Mouse (Mus musculus) liver, embryonic 14.5 days (tissue): Measurements from ENCODE around the gene Dcakd. TPM values are rescaled to one million over a fixed set of nuclear protein-coding genes. Genes with fewer than 3 reads are reported as not detected.

Experiments
- ATAC-seq: fragments of 200-750 bp; cut with Nextera tagmentation; 2 replicates; pipeline ENCODE4 v1.8.0; 2017; ENCODE audit warnings: moderate number of reproducible peaks, mild to moderate bottlenecking, moderate library complexity; ENCODE audit not compliant: insufficient read depth
- DNase-seq, 3 experiments: peaks; one replicate each; pipeline ENCODE4 v3.0.0-alpha.2; 2012 to 2013; ENCODE audit warnings: low read depth in 3 of 3, low spot score in 3 of 3
- H3K27ac ChIP-seq: fragments of 300-500 bp; sonication (generic); 2 replicates; pipeline ENCODE4 v1.5.1; 2014; ENCODE audit warnings: moderate library complexity, mild to moderate bottlenecking, control low read depth, inconsistent platforms
- H3K27me3 ChIP-seq: fragments of 300-500 bp; sonication (generic); 2 replicates; pipeline ENCODE4 v1.6.1; 2014; ENCODE audit warnings: mild to moderate bottlenecking, low read length, moderate library complexity; ENCODE audit not compliant: control insufficient read depth, insufficient read depth
- H3K36me3 ChIP-seq: fragments of 300-500 bp; sonication (generic); replicated peaks from 2 replicates; pipeline ENCODE4 v1.6.1; 2014; ENCODE audit warnings: low read depth; ENCODE audit not compliant: control insufficient read depth, insufficient read depth
- H3K4me1 ChIP-seq, 2 experiments: fragments of 200-500 bp in 1 of 2; fragments of 300-500 bp in 1 of 2; sonication (generic) in 1 of 2; replicated peaks; 2 replicates each; pipeline ENCODE4 v1.6.1; 2012 to 2014; ENCODE audit warnings: antibody characterized with exemption in 1 of 2, inconsistent platforms in 1 of 2, low read length in 1 of 2; ENCODE audit not compliant: control insufficient read depth in 2 of 2, insufficient read depth in 2 of 2
- H3K4me2 ChIP-seq: fragments of 300-500 bp; sonication (generic); 2 replicates; pipeline ENCODE4 v1.6.1; 2014; ENCODE audit warnings: low read depth, mild to moderate bottlenecking, control low read depth, moderate library complexity
- H3K4me3 ChIP-seq, 2 experiments: fragments of 200-500 bp in 1 of 2; fragments of 300-500 bp in 1 of 2; sonication (generic) in 1 of 2; 2 replicates each; pipeline ENCODE4 v1.5.1; 2012 to 2014; ENCODE audit warnings: low read depth in 2 of 2, low read length in 2 of 2, mild to moderate bottlenecking in 2 of 2, control low read depth in 1 of 2, inconsistent platforms in 1 of 2, moderate library complexity in 1 of 2; ENCODE audit not compliant: insufficient read depth in 1 of 2
- H3K9ac ChIP-seq: fragments of 300-500 bp; sonication (generic); replicated peaks from 2 replicates; pipeline ENCODE4 v1.6.1; 2014; ENCODE audit warnings: mild to moderate bottlenecking, control low read depth, moderate library complexity
- H3K9me3 ChIP-seq: fragments of 300-500 bp; sonication (generic); 2 replicates; pipeline ENCODE4 v1.6.1; 2016; ENCODE audit warnings: low read length, mixed read lengths; ENCODE audit not compliant: control insufficient read depth
- CTCF ChIP-seq: IDR thresholded peaks from 2 replicates; pipeline ENCODE4 v1.5.1; 2016; ENCODE audit warnings: antibody characterized with exemption, low read depth, control low read depth
- EP300 ChIP-seq: IDR thresholded peaks from 2 replicates; pipeline ENCODE4 v1.6.1; 2016; ENCODE audit warnings: antibody characterized with exemption, low read depth
- WGBS: fragments of 180-500 bp; shearing (Covaris S2); extraction: QIAGEN DNeasy Blood & Tissue Kit; methylation state at CpG from one replicate; pipeline ENCODE4 v1.1.7; 2014; ENCODE audit not compliant: insufficient replicate concordance; 5-methylcytosine and 5-hydroxymethylcytosine counted together
- polyA plus RNA-seq, 2 experiments: library from polyadenylated mRNA; depleted of rRNA in 1 of 2; stranded (reverse) in 1 of 2; unstranded in 1 of 2; fragments of >200 nt; fragmentation: Nextera tagmentation in 1 of 2; extraction: Ambion mirVana in 1 of 2; gene quantifications; 2 replicates each; pipeline versions ENCODE4 v1.2.1 to v1.2.3; 2012 to 2014

Gene Dcakd
- polyA plus RNA-seq, 2 experiments: 25.1 to 25.7 TPM

DNA sequence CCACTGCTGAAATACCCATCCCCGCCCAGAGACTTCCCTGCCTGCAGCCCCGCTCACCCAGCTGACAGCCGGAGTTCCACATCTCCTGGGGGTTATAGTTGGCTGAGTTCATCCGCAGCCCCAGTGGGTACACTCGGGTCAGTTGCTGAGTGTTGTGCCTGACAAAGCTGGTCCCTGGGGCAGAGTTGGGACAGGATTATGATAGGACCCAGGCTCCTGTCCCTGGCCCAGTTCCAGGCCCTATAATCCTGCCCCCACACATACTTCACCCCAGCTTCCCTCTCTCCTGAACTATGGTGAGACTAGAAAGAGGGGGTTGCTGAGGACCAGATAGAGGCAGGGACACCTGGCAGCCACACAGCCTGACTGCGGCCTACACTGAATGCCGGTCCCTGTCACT is 45.5 kb upstream of the Dcakd start:
- WGBS: 80% methylated on average over 7 of the region's 7 CpGs
- Histone ChIP-seq H3K9ac (no peak overlapping the region), H3K9me3 (no peaks in the 10 kb centered on the region), H3K27me3 (no peaks in the 10 kb centered on the region), H3K4me3 (no peak overlapping the region), H3K4me1 (no peaks in the 10 kb centered on the region), H3K4me2 (no peak overlapping the region), H3K27ac (no peak overlapping the region), H3K36me3 (peaks cover 3% of the 10 kb centered on the region)
- no peak for TF ChIP-seq CTCF
- TF ChIP-seq EP300: no peak
- DNase-seq: no peak
- no peak for ATAC-seq

DNA sequence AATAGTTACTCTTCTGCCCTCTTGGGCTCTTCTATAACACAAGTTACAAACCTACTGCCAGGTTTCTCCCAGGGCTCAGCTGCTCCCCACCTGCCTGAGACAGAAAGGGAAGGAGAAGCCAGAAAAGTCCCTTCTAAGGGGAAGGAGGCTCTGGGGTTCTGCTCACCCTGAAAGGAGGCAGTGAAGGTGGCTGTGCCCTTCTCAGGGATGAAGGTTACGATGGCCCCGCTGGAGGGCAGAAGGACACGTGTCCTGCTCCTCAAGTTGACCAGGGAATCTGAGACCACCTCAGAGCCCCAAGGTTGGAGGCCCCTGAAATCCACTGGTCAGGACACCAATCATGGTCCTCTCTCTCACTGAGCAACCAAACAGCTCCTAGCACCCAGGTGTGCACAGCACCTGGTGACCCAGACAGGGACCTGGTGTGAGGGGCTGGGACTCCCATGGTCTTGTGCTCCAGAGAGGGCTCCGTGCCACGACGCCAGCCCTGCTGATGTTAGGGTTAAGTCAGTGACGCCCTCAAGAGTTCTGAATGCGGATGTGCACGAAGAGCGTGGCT is 42.3 kb upstream of the Dcakd start:
- 92% methylated on average over 10 of the region's 10 CpGs for WGBS
- Histone ChIP-seq H3K4me3 (no peak overlapping the region), H3K27ac (no peak overlapping the region), H3K4me2 (no peak overlapping the region), H3K4me1 (no peaks in the 10 kb centered on the region), H3K27me3 (no peaks in the 10 kb centered on the region), H3K9ac (no peak overlapping the region), H3K9me3 (no peaks in the 10 kb centered on the region), H3K36me3 (peaks cover 19% of the 10 kb centered on the region)
- no peak for DNase-seq
- ATAC-seq: no peak
- TF ChIP-seq EP300 (no peak), CTCF (no peak)

DNA sequence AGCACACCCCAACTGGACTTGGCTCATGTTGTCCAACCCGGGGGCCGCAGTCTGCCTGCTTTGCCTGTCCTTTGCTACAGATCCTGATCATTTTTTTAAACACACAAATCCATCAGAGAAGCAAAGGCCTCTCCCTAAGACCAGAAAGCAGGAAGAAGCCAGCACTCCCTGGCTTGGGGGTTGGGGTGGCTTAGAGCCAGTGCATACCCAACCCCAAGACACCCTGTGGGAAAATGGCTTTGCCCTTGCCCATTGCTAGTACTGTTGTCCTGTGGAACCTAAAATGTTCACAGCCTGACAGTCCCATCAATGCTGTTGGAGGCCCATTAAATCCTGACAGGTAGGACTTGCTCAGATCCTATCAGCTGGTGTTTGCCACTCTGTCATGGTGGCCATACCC is 41.6 kb upstream of the Dcakd start:
- no peak overlapping the region for H3K4me2 ChIP-seq
- 80% methylated on average over 2 of the region's 2 CpGs for WGBS
- H3K4me3 ChIP-seq: no peak overlapping the region
- no peak overlapping the region for H3K9ac ChIP-seq
- no peaks in the 10 kb centered on the region for H3K27me3 ChIP-seq
- H3K4me1 ChIP-seq: no peaks in the 10 kb centered on the region
- peaks cover 20% of the 10 kb centered on the region for H3K36me3 ChIP-seq
- no peak for DNase-seq
- H3K9me3 ChIP-seq: no peaks in the 10 kb centered on the region
- ATAC-seq: no peak
- no peak overlapping the region for H3K27ac ChIP-seq
- TF ChIP-seq EP300 (no peak), CTCF (no peak)

DNA sequence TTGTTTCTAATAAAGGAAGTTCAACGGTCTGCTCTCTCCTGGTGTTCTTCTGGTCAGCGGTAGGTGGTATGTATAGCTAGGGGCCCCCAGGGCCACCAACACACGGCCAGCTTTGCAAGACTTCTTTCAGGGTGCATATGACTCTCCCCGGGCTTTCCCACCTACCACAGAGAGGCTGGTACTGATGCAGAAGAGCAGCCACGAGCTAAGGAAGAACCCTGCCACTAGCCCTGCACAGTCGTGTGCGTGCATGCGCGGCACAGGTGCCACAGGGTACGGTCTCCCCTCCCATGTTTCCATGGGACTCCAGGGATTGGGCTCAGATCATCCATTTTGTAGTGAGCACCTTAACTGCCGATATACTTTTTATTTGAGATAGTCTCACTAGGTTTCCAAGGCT is 40.8 kb upstream of the Dcakd start:
- no peak overlapping the region for H3K4me3 ChIP-seq
- no peak overlapping the region for H3K4me2 ChIP-seq
- DNase-seq (no peak), ATAC-seq (no peak)
- 90% methylated on average over 11 of the region's 11 CpGs for WGBS
- H3K9me3 ChIP-seq: no peaks in the 10 kb centered on the region
- no peak overlapping the region for H3K27ac ChIP-seq
- no peak overlapping the region for H3K9ac ChIP-seq
- TF ChIP-seq CTCF (no peak), EP300 (no peak)
- H3K27me3 ChIP-seq: no peaks in the 10 kb centered on the region
- peaks cover 29% of the 10 kb centered on the region for H3K36me3 ChIP-seq
- H3K4me1 ChIP-seq: no peaks in the 10 kb centered on the region

DNA sequence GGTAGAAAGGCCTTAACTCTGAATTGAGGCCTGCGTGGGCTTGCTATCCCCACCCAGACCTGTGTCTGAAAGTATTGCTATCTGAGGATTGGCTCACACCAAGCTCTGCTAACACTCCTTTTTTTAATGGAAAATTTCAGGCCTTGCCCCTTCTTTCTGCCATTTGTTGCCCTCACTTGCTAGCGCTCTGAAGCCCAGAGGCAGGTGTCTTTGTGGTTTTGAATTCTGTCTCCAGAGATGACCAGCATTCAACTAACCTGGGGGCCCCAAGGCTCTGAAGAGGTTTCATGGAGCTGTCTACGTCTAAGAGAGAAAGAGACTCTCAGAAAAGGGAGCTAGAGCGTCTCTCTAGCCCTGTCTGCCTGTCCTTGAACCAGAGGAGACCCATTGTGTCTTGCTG is 40.1 kb upstream of the Dcakd start:
- no peak overlapping the region for H3K4me3 ChIP-seq
- no peaks in the 10 kb centered on the region for H3K27me3 ChIP-seq
- ATAC-seq (no peak), DNase-seq (no peak)
- peaks cover 35% of the 10 kb centered on the region for H3K36me3 ChIP-seq
- H3K27ac ChIP-seq: no peak overlapping the region
- no peaks in the 10 kb centered on the region for H3K9me3 ChIP-seq
- no peaks in the 10 kb centered on the region for H3K4me1 ChIP-seq
- no peak overlapping the region for H3K9ac ChIP-seq
- H3K4me2 ChIP-seq: no peak overlapping the region
- 83% methylated on average over 4 of the region's 4 CpGs for WGBS
- no peak for TF ChIP-seq CTCF
- no peak for TF ChIP-seq EP300
